Mouse (Mus musculus) layer of hippocampus, adult 6 months (tissue): Measurements from ENCODE around the gene Olfr516. TPM values are rescaled to one million over a fixed set of nuclear protein-coding genes. Genes with fewer than 3 reads are reported as not detected.

Source experiments
- long read RNA-seq, 2 experiments: library from polyadenylated mRNA; unstranded; transcript quantifications; one replicate each; pipeline ENCODE4 v2.0.0; 2019 to 2020
- polyA plus RNA-seq: library from polyadenylated mRNA; unstranded; fragments of <200 nt; fragmentation: Nextera tagmentation; gene quantifications from 2 replicates; pipeline ENCODE4 v1.2.3, GENCODE M21; 2021

The Olfr516 gene
- polyA plus RNA-seq = not detected in 2 replicates
- long read RNA-seq, experiment 1 = 0 reads
- long read RNA-seq, experiment 2 = 0 reads

DNA sequence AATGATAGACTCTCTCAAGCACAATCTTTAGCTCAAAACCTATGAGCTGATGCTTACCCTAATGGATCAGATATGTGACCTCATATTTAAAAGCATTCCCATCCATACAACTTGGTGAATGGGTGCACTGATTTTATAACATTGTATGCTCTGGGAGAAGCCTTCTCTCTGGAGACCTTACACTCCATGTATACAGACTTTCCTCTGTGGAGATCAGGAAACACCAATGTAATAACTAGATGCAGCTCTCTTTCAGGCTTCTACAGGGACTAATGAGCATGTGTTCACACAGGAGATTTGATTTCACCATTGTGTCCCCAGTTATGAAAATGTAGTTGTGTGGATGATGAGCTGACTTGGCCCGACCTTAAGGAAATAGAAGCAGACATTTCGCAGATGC is at the start of gene Olfr516:
Olfr516 (minus strand) TSS at position 101 of the 400 bp plus-strand sequence.

DNA sequence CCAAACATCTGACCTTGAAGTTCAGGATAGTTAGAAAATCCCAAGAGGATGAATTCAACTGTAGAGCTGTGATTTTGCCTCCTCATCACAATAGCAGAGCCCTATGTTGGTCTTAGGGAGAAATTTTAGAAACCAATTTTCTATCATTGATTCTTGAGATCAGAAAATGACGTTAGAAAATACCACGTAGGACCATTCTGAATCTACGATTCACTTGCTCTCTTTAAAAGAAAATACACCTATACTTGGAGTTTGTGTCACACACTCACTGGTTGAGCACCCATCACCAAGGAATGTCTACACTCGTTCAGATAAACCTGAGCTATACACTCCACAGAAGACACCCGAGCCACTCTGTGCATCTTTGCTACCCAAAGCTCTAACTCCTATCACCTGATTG is 44.0 kb upstream of the Olfr516 start, which contains the start of gene Olfr519:
Olfr519 (minus strand) TSS at position 101 of the 400 bp plus-strand sequence.

DNA sequence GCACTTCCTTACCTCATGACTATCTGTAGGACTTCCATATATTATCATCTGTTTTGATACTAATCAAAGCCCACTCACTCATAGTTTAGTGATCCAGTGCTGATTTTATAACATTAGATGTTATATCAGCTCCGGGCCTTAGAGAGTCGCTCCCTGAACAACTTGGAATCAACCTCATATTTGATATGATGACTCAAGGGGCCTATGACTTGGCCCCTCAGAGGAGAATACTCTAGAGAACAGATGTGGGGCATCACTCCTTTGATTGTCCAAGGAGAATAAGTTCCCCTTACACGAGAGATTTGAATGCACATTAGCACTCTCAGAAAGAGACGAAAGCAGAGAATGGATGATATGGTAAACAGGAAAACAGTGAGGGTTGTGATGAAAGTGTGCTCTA is 34.6 kb upstream of the Olfr516 start, which contains the start of gene Olfr518:
Olfr518 (minus strand) TSS at position 101 of the 400 bp plus-strand sequence.

DNA sequence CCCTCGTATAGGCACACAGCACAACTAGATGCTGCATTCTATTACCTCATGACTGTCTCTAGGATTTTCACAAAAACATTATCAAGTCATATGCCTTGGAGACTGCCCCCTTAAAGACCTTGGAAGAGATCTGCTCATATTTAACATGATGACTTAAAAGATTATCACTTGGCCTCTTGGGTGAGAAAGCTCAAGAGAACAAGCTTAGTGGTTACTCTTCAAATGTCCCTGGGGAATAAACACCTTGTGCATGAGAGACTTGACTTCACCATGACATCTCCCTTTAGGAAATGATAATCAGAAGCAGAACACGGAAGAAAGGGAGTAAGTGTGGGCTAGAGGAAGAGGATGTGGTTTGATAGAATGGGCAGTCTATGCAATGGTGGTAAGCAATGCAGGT is 21.9 kb upstream of the Olfr516 start, which contains the start of gene Olfr517:
Olfr517 (minus strand) TSS at position 101 of the 400 bp plus-strand sequence.

DNA sequence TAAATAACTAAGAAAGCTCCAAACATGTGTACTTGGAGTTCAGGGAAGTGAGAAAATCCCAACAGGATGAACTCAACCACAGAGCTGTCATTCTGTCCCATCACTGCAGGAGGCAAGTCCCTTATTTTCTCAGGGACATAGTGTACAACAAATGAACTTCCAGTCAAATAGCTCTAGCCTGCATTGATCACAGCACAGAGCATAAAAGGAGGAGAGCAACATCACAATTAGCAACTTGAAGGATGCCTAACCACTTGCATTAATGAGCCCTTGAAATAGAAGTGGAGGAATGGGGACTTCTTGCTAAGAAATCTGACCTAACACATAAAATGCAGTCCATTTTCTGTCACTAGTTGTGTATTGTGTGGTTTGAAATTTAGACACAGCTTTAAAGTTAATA is 24.4 kb downstream of the Olfr516 start, which contains the start of gene Olfr514:
Olfr514 (minus strand) TSS at position 101 of the 400 bp plus-strand sequence.

Other genes starting within 250 kb of the Olfr516 start
- not detected in 2 replicates for gene Olfr506, start 239.7 kb downstream of the Olfr516 start, polyA plus RNA-seq
- gene Olfr507, start 228.7 kb downstream of the Olfr516 start, polyA plus RNA-seq = not detected in 2 replicates
- gene Olfr508, start 220.5 kb downstream of the Olfr516 start, polyA plus RNA-seq = not detected in 2 replicates
- gene Olfr509, start 198.6 kb downstream of the Olfr516 start, polyA plus RNA-seq = not detected in 2 replicates
- gene Olfr510, start 184.1 kb downstream of the Olfr516 start, polyA plus RNA-seq = not detected in 2 replicates
- gene Olfr512, start 137.2 kb downstream of the Olfr516 start, polyA plus RNA-seq = not detected in 2 replicates
- not detected in 2 replicates for gene Olfr513, start 99.6 kb downstream of the Olfr516 start, polyA plus RNA-seq
- gene Olfr514, start 24.5 kb downstream of the Olfr516 start, polyA plus RNA-seq = not detected in 2 replicates
- not detected in 2 replicates for gene Olfr517, start 21.9 kb upstream of the Olfr516 start, polyA plus RNA-seq
- gene Olfr518, start 34.5 kb upstream of the Olfr516 start, polyA plus RNA-seq = not detected in 2 replicates
- not detected in 2 replicates for gene Olfr519, start 43.9 kb upstream of the Olfr516 start, polyA plus RNA-seq
- 0.05 TPM in 1 of 2 replicates, not detected in the other for gene Nlrp10, start 79.6 kb upstream of the Olfr516 start, polyA plus RNA-seq
- 161 and 196 TPM in 2 replicates for gene Eif3f, start 83.9 kb upstream of the Olfr516 start, polyA plus RNA-seq
- 12.9 and 13.1 TPM in 2 replicates for gene Tub, start 99.8 kb upstream of the Olfr516 start, polyA plus RNA-seq
- gene Ric3, start 232.8 kb upstream of the Olfr516 start, polyA plus RNA-seq = 40.9 and 49.1 TPM in 2 replicates